Mouse (Mus musculus): ENCODE results near the gene Aprt.
"Not testable (repeated sequence)": the region's sequence is repeated elsewhere in the genome, so short reads cannot be mapped to it uniquely, and the experiment has no call there.

Gene Aprt

GRCm38 (mm10) chr8:122574264-122574663, 2.4 kb downstream of the Aprt start:
- ChIA-PET POLR2A (interaction anchor here (0.6 to 18.6 kb wide), 55 partner anchors 7 to 723 kb away, joined by 3 to 397 read pairs (median 4); partner anchors contain the start of genes Cdt1 (in 2 of the 4), Galns (in 2 of the 4), Trappc2l (in 2 of the 4) and Ctu2 (in 1 of the 4)), CTCF (interaction anchor here in 2 of 4 experiments (0.6 to 1.0 kb wide), 4 partner anchors 9 to 52 kb away, joined by 3 to 8 read pairs (median 4); partner anchors contain the start of gene Piezo1 (in 1 of the 2))

GRCm38 (mm10) chr8:122573577-122573976, 3.1 kb downstream of the Aprt start:
- CTCF ChIA-PET = no interaction called here
- POLR2A ChIA-PET = interaction anchor here (0.6 to 18.6 kb wide), 23 partner anchors 6 to 612 kb away, joined by 3 to 397 read pairs (median 7); partner anchors contain the start of genes Cdt1 (in 2 of the 4), Dpep1 (in 1 of the 4), Galns (in 1 of the 4) and Mvd (in 1 of the 4)

- POLR2A ChIA-PET = interaction anchor here (0.6 to 18.6 kb wide), 16 partner anchors 8 to 298 kb away, joined by 3 to 397 read pairs (median 7); partner anchors contain the start of genes Cdt1 (in 1 of the 4), Galns (in 1 of the 4), Mvd (in 1 of the 4) and Piezo1 (in 1 of the 4)
- CTCF ChIA-PET = not testable (repeated sequence)
Observed at GRCm38 (mm10) chr8:122573176-122573575, 3.5 kb downstream of the Aprt start.

GRCm38 (mm10) chr8:122572751-122573150, 4.0 kb downstream of the Aprt start:
- POLR2A ChIA-PET = interaction anchor here in 2 of 4 experiments (0.9 to 18.6 kb wide), 16 partner anchors 7 to 141 kb away, joined by 3 to 397 read pairs (median 6); partner anchors contain the start of genes Cdt1 (in 1 of the 2), Galns (in 1 of the 2), Mvd (in 1 of the 2) and Piezo1 (in 1 of the 2)
- CTCF ChIA-PET = no interaction called here

- ChIA-PET CTCF (interaction anchor here in 1 of 4 experiments (1.8 kb wide), 1 partner anchor 13 kb away, joined by 4 read pairs; no protein-coding TSS in a partner anchor), POLR2A (interaction anchor here in 3 of 4 experiments (0.6 to 18.6 kb wide), 16 partner anchors 11 to 565 kb away, joined by 3 to 397 read pairs (median 6); partner anchors contain the start of genes Galns (in 1 of the 3), Mvd (in 1 of the 3), Piezo1 (in 1 of the 3) and Rnf166 (in 1 of the 3))
Observed at GRCm38 (mm10) chr8:122571750-122572267, 4.9 kb downstream of the Aprt start.

GRCm38 (mm10) chr8:122571153-122571552, 5.6 kb downstream of the Aprt start:
- CTCF ChIA-PET = interaction anchor here in 2 of 4 experiments (0.5 to 1.8 kb wide), 2 partner anchors 12 to 570 kb away, joined by 3 to 4 read pairs; no protein-coding TSS in a partner anchor

GRCm38 (mm10) chr8:122569996-122570395, 6.7 kb downstream of the Aprt start:
- CTCF ChIA-PET = interaction anchor here in 1 of 4 experiments (1.8 kb wide), 1 partner anchor 11 kb away, joined by 4 read pairs; no protein-coding TSS in a partner anchor
- POLR2A ChIA-PET = interaction anchor here in 3 of 4 experiments (0.7 to 18.6 kb wide), 19 partner anchors 9 to 535 kb away, joined by 3 to 397 read pairs (median 9); partner anchors contain the start of genes Galns (in 2 of the 3), Mvd (in 2 of the 3), Piezo1 (in 2 of the 3) and Trappc2l (in 2 of the 3)

More at GRCm38 (mm10) chr8:122571153-122571552, 5.6 kb downstream of the Aprt start:
- POLR2A ChIA-PET = interaction anchor here in 3 of 4 experiments (0.6 to 18.6 kb wide), 13 partner anchors 7 to 564 kb away, joined by 3 to 397 read pairs (median 26); partner anchors contain the start of genes Aprt (in 1 of the 3), Galns (in 1 of the 3), Piezo1 (in 1 of the 3) and Trappc2l (in 1 of the 3)

- POLR2A ChIA-PET = interaction anchor here (0.5 to 18.6 kb wide), 30 partner anchors 8 to 536 kb away, joined by 3 to 397 read pairs (median 4); partner anchors contain the start of genes Galns (in 2 of the 4), Piezo1 (in 2 of the 4), Trappc2l (in 2 of the 4) and Aprt (in 1 of the 4)
- CTCF ChIA-PET = interaction anchor here in 2 of 4 experiments (0.6 to 1.7 kb wide), 3 partner anchors 13 to 153 kb away, joined by 3 to 6 read pairs (median 4); no protein-coding TSS in a partner anchor
Observed at GRCm38 (mm10) chr8:122569329-122569728, 7.4 kb downstream of the Aprt start.

- CTCF ChIA-PET = interaction anchor here in 2 of 4 experiments (0.6 to 1.9 kb wide), 5 partner anchors 12 to 244 kb away, joined by 3 to 7 read pairs (median 4); partner anchors contain the start of gene Piezo1 (in 1 of the 2)
- POLR2A ChIA-PET = interaction anchor here (0.5 to 18.6 kb wide), 35 partner anchors 9 to 534 kb away, joined by 3 to 397 read pairs (median 5); partner anchors contain the start of genes Galns (in 3 of the 4), Trappc2l (in 3 of the 4), Cyba (in 2 of the 4) and Piezo1 (in 2 of the 4)
Observed at GRCm38 (mm10) chr8:122568881-122569309, 7.8 kb downstream of the Aprt start.

GRCm38 (mm10) chr8:122568109-122568504, 8.6 kb downstream of the Aprt start:
- ChIA-PET CTCF (interaction anchor here in 3 of 4 experiments (0.5 to 1.9 kb wide), 9 partner anchors 9 to 245 kb away, joined by 3 to 9 read pairs (median 3); partner anchors contain the start of gene Piezo1 (in 1 of the 3)), POLR2A (interaction anchor here (0.6 to 18.6 kb wide), 61 partner anchors 7 to 527 kb away, joined by 3 to 397 read pairs (median 4); partner anchors contain the start of genes Aprt (in 3 of the 4), Piezo1 (in 3 of the 4), Cyba (in 2 of the 4) and Galns (in 2 of the 4))

- CTCF ChIA-PET = interaction anchor here in 3 of 4 experiments (0.5 to 1.9 kb wide), 11 partner anchors 9 to 245 kb away, joined by 3 to 9 read pairs (median 3); partner anchors contain the start of gene Piezo1 (in 1 of the 3)
- POLR2A ChIA-PET = interaction anchor here (0.6 to 18.6 kb wide), 60 partner anchors 8 to 617 kb away, joined by 3 to 397 read pairs (median 4); partner anchors contain the start of genes Aprt (in 3 of the 4), Piezo1 (in 3 of the 4), Galns (in 2 of the 4) and Mvd (in 2 of the 4)
Observed at GRCm38 (mm10) chr8:122567361-122568108, 9.2 kb downstream of the Aprt start, which contains the start of gene Cdt1. Gene Cdt1 (plus strand): TSS chr8:122568015.

- ChIA-PET CTCF (interaction anchor here in 2 of 4 experiments (0.9 to 1.9 kb wide), 3 partner anchors 15 to 44 kb away, joined by 3 to 7 read pairs (median 3); partner anchors contain the start of gene Piezo1 (in 1 of the 2)), POLR2A (interaction anchor here (0.6 to 18.6 kb wide), 45 partner anchors 8 to 616 kb away, joined by 3 to 397 read pairs (median 4); partner anchors contain the start of genes Aprt (in 3 of the 4), Piezo1 (in 2 of the 4), Cyba (in 1 of the 4) and Mvd (in 1 of the 4))
Observed at GRCm38 (mm10) chr8:122566766-122567165, 9.9 kb downstream of the Aprt start.

GRCm38 (mm10) chr8:122564363-122565352, 12.1 kb downstream of the Aprt start:
- CTCF ChIA-PET = interaction anchor here in 3 of 4 experiments (0.5 to 1.8 kb wide), 10 partner anchors 10 to 1065 kb away, joined by 3 to 5 read pairs (median 3); partner anchors contain the start of gene Piezo1 (in 1 of the 3)
- POLR2A ChIA-PET = interaction anchor here in 3 of 4 experiments (0.6 to 18.6 kb wide), 43 partner anchors 8 to 1163 kb away, joined by 3 to 397 read pairs (median 4); partner anchors contain the start of genes Piezo1 (in 3 of the 3), Aprt (in 2 of the 3), Galns (in 2 of the 3) and Mvd (in 2 of the 3)

- POLR2A ChIA-PET = interaction anchor here in 2 of 4 experiments (0.7 to 16.3 kb wide), 6 partner anchors 10 to 67 kb away, joined by 3 to 397 read pairs (median 3); partner anchors contain the start of genes Aprt (in 1 of the 2), Cdt1 (in 1 of the 2) and Piezo1 (in 1 of the 2)
- CTCF ChIA-PET = interaction anchor here in 2 of 4 experiments (0.6 kb wide), 2 partner anchors 51 to 189 kb away, joined by 3 read pairs; no protein-coding TSS in a partner anchor
Observed at GRCm38 (mm10) chr8:122561199-122561598, 15.5 kb downstream of the Aprt start.
